Mouse (Mus musculus): ENCODE data around the gene Nt5e.
"Not testable (repeated sequence)": the region's sequence is repeated elsewhere in the genome, so short reads cannot be mapped to it uniquely, and the experiment has no call there.

The Nt5e gene

GRCm38 (mm10) chr9:88326930-88327901 lies at the start of gene Nt5e:
Gene Nt5e, plus strand, starts transcription at chr9:88327197.
- peak; percentile 91 for DNase-seq (ENCODE audit: low read depth, low spot score)

- no peak for DNase-seq (ENCODE audit: low read depth, low spot score)
Observed at GRCm38 (mm10) chr9:88277588-88277987, 49.4 kb upstream of the Nt5e start.

GRCm38 (mm10) chr9:88279728-88280127 lies 47.3 kb upstream of the Nt5e start:
- DNase-seq (ENCODE audit: low read depth, low spot score) = no peak

- no peak for DNase-seq (ENCODE audit: low read depth, low spot score)
Observed at GRCm38 (mm10) chr9:88289568-88290168, 37.3 kb upstream of the Nt5e start.

- no peak for DNase-seq (ENCODE audit: low read depth, low spot score)
Observed at GRCm38 (mm10) chr9:88292836-88293370, 34.1 kb upstream of the Nt5e start.

- DNase-seq (ENCODE audit: low read depth, low spot score) = peak; percentile 40
Observed at GRCm38 (mm10) chr9:88295798-88296197, 31.2 kb upstream of the Nt5e start.

GRCm38 (mm10) chr9:88296321-88296720 lies 30.7 kb upstream of the Nt5e start:
- DNase-seq (ENCODE audit: low read depth, low spot score) = peak; percentile 5

GRCm38 (mm10) chr9:88297244-88297643 lies 29.8 kb upstream of the Nt5e start:
- not testable (repeated sequence) for DNase-seq (ENCODE audit: low read depth, low spot score)

- no peak for DNase-seq (ENCODE audit: low read depth, low spot score)
Observed at GRCm38 (mm10) chr9:88297871-88298658, 28.9 kb upstream of the Nt5e start.

- no peak for DNase-seq (ENCODE audit: low read depth, low spot score)
Observed at GRCm38 (mm10) chr9:88307019-88307618, 19.9 kb upstream of the Nt5e start.

- DNase-seq (ENCODE audit: low read depth, low spot score) = no peak
Observed at GRCm38 (mm10) chr9:88309127-88309526, 17.9 kb upstream of the Nt5e start.

- no peak for DNase-seq (ENCODE audit: low read depth, low spot score)
Observed at GRCm38 (mm10) chr9:88319226-88319625, 7.8 kb upstream of the Nt5e start.

GRCm38 (mm10) chr9:88324616-88325015 lies 2.4 kb upstream of the Nt5e start:
- no peak for DNase-seq (ENCODE audit: low read depth, low spot score)

- DNase-seq (ENCODE audit: low read depth, low spot score) = no peak
Observed at GRCm38 (mm10) chr9:88328666-88329065, 1.7 kb downstream of the Nt5e start.

GRCm38 (mm10) chr9:88329166-88329748 lies 2.3 kb downstream of the Nt5e start:
- no peak for DNase-seq (ENCODE audit: low read depth, low spot score)

- no peak for DNase-seq (ENCODE audit: low read depth, low spot score)
Observed at GRCm38 (mm10) chr9:88330316-88330715, 3.3 kb downstream of the Nt5e start.

- DNase-seq (ENCODE audit: low read depth, low spot score) = no peak
Observed at GRCm38 (mm10) chr9:88332447-88332846, 5.5 kb downstream of the Nt5e start.

- DNase-seq (ENCODE audit: low read depth, low spot score) = peak; percentile 48
Observed at GRCm38 (mm10) chr9:88335839-88336238, 8.8 kb downstream of the Nt5e start.

- DNase-seq (ENCODE audit: low read depth, low spot score) = no peak
Observed at GRCm38 (mm10) chr9:88340819-88341218, 13.8 kb downstream of the Nt5e start.

GRCm38 (mm10) chr9:88342241-88342640 lies 15.2 kb downstream of the Nt5e start:
- no peak for DNase-seq (ENCODE audit: low read depth, low spot score)

- peak; percentile 76 for DNase-seq (ENCODE audit: low read depth, low spot score)
Observed at GRCm38 (mm10) chr9:88342701-88343100, 15.7 kb downstream of the Nt5e start.

All from brain, adult 2 months (tissue).